In the genomic region with DNA sequence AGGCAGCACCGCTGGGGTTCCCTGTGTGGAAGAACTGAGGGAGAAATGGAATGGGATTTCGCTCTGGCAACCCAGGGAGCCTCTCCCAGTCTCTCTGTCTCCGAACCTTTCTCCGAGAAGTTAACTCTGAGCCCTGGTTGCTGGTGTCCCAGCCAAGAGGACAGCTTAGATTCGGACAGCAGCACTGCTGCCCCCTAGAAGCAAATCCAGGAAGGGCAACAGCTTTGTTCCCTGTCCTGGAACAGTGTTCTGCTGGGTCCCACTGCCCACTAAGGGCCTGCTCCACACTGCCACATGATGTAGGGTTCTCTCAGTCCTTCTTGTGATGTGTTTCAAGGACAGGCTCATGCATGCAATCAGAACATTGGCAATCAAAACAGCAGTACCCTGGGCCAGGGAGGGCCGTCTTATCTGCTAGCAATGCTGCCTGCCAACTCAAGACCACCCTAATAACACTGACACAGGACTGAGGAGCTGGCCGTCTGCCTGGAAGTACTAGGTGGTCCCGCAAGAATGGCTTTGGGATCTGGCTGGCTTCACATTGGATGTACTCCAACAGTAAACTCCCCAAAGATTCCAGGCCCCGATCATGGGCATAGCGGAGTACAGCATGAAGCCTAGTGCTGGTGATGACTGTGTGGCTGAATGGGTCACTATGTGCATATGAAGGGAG, we compare ENCODE assay signal across 20 mouse cellular contexts. TPM values are rescaled to one million over a fixed set of nuclear protein-coding genes. Genes with fewer than 3 reads are reported as not detected.
A peak's percentile ranks its signal among the peaks of the same experiment; 100 is the strongest.
DNase-seq lines count a peak whose midpoint lies in the region; ATAC-seq and TF ChIP-seq lines count a peak whose summit lies in the region.
"Had no signal": no experiment of that assay in that cellular context is flagged by ENCODE, and none has a peak within 500 bp of the region (broad histone marks: within the 10 kb centered on the region; RNA-seq: fewer than 3 reads in every experiment).

No protein-coding gene starts in this region.

- H3K9me3 ChIP-seq in embryonic facial prominence, embryonic 12.5 days, result 0 out of 2 replicates have a peak, but pooled peaks cover 1% of the 10 kb centered on the region
- no peaks in the 10 kb centered on the region for H3K9me3 ChIP-seq in embryonic facial prominence, embryonic 10.5 days
- H3K9me3 ChIP-seq in kidney, postnatal 0 days (replicated peaks; ENCODE audit: low read length), result no peaks in the 10 kb centered on the region
- H3K9me3 ChIP-seq in lung, embryonic 16.5 days (ENCODE audit: control insufficient read depth, low read length), result no peaks in the 10 kb centered on the region
- no peaks in the 10 kb centered on the region for H3K9me3 ChIP-seq in embryonic facial prominence, embryonic 13.5 days
- H3K9me3 ChIP-seq: limb, embryonic 15.5 days; neural tube, embryonic 15.5 days had no signal

- no peak for ATAC-seq in embryonic facial prominence, embryonic 12.5 days (ENCODE audit: insufficient number of reproducible peaks, insufficient read depth, low FRiP score, low TSS enrichment)
- no peak for ATAC-seq in kidney, postnatal 0 days (replicated peaks; ENCODE audit: low FRiP score, low read depth)
- peak; percentile 29; the same call in 1 of the 2 replicates for ATAC-seq in lung, embryonic 16.5 days (ENCODE audit: low read depth)
- 0 out of 2 replicates have a peak, but pooled peaks have one; percentile 16 for ATAC-seq in embryonic facial prominence, embryonic 13.5 days (ENCODE audit: insufficient number of reproducible peaks, insufficient read depth, low FRiP score, low TSS enrichment, low read depth)
- no peak for ATAC-seq in inflammation-experienced regulatory T-cells, adult 6 months

- no peak overlapping the region for H3K4me2 ChIP-seq in embryonic facial prominence, embryonic 12.5 days (replicated peaks)
- H3K4me2 ChIP-seq in kidney, postnatal 0 days (ENCODE audit: low read length), result no peak overlapping the region
- H3K4me2 ChIP-seq in lung, embryonic 16.5 days (ENCODE audit: low read depth, low read length), result no peak overlapping the region
- no peak overlapping the region for H3K4me2 ChIP-seq in embryonic facial prominence, embryonic 13.5 days
- H3K4me2 ChIP-seq: limb, embryonic 15.5 days; neural tube, embryonic 15.5 days had no signal

- H3K9ac ChIP-seq in embryonic facial prominence, embryonic 12.5 days, result 0 out of 2 replicates have a peak overlapping the region, but pooled peaks have one; percentile 15
- no peak overlapping the region for H3K9ac ChIP-seq in kidney, postnatal 0 days (ENCODE audit: low read depth, low read length)
- H3K9ac ChIP-seq in lung, embryonic 16.5 days (ENCODE audit: low read length), result no peak overlapping the region
- no peak overlapping the region for H3K9ac ChIP-seq in embryonic facial prominence, embryonic 13.5 days
- H3K9ac ChIP-seq: limb, embryonic 15.5 days; neural tube, embryonic 15.5 days had no signal

- H3K27me3 ChIP-seq in embryonic facial prominence, embryonic 12.5 days, result peaks cover 58% of the 10 kb centered on the region
- H3K27me3 ChIP-seq in embryonic facial prominence, embryonic 10.5 days (replicated peaks; ENCODE audit: low read depth, poor library complexity, severe bottlenecking), result peaks cover 79% of the 10 kb centered on the region
- peaks cover 27% of the 10 kb centered on the region for H3K27me3 ChIP-seq in kidney, postnatal 0 days (ENCODE audit: insufficient read depth, low read length)
- peaks cover 33% of the 10 kb centered on the region for H3K27me3 ChIP-seq in lung, embryonic 16.5 days (ENCODE audit: control insufficient read depth, insufficient read depth, low read depth, low read length)
- peaks cover 63% of the 10 kb centered on the region for H3K27me3 ChIP-seq in embryonic facial prominence, embryonic 13.5 days

- no peak overlapping the region for H3K27ac ChIP-seq in embryonic facial prominence, embryonic 12.5 days
- H3K27ac ChIP-seq in embryonic facial prominence, embryonic 10.5 days (replicated peaks), result no peak overlapping the region
- no peak overlapping the region for H3K27ac ChIP-seq in kidney, postnatal 0 days
- H3K27ac ChIP-seq in lung, embryonic 16.5 days (ENCODE audit: low read length), result no peak overlapping the region
- no peak overlapping the region for H3K27ac ChIP-seq in embryonic facial prominence, embryonic 13.5 days
- H3K27ac ChIP-seq: heart, adult 2 months; limb, embryonic 15.5 days; neural tube, embryonic 15.5 days had no signal

- WGBS in embryonic facial prominence, embryonic 12.5 days, result 63% methylated on average over 10 of the region's 10 CpGs
- WGBS in embryonic facial prominence, embryonic 10.5 days, result 65% methylated on average over 10 of the region's 10 CpGs
- 71% methylated on average over 10 of the region's 10 CpGs for WGBS in kidney, postnatal 0 days
- 51% methylated on average over 10 of the region's 10 CpGs for WGBS in lung, embryonic 16.5 days
- 61% methylated on average over 10 of the region's 10 CpGs for WGBS in embryonic facial prominence, embryonic 13.5 days

- DNase-seq in embryonic facial prominence, embryonic 10.5 days (ENCODE audit: low spot score), result no peak
- no peak for DNase-seq in kidney, postnatal 0 days (ENCODE audit: low spot score)
- DNase-seq in kidney, postnatal 10 days, result no peak
- DNase-seq in lung, postnatal 14 days, result no peak
- DNase-seq: adrenal gland, postnatal 14 days; B cell, adult 2 months; heart, adult 2 months; heart, postnatal 10 days; layer of hippocampus, postnatal 36 days; right cerebral cortex, adult 18-20 months had no signal

- H3K4me3 ChIP-seq in embryonic facial prominence, embryonic 12.5 days, result no peak overlapping the region
- no peak overlapping the region for H3K4me3 ChIP-seq in embryonic facial prominence, embryonic 10.5 days
- no peak overlapping the region for H3K4me3 ChIP-seq in kidney, postnatal 0 days (replicated peaks; ENCODE audit: low read depth, low read length)
- no peak overlapping the region for H3K4me3 ChIP-seq in lung, embryonic 16.5 days (ENCODE audit: low read length)
- H3K4me3 ChIP-seq in embryonic facial prominence, embryonic 13.5 days, result no peak overlapping the region
- H3K4me3 ChIP-seq: heart, adult 2 months; limb, embryonic 15.5 days; neural tube, embryonic 15.5 days had no signal

- no peaks in the 10 kb centered on the region for H3K36me3 ChIP-seq in embryonic facial prominence, embryonic 12.5 days
- H3K36me3 ChIP-seq in embryonic facial prominence, embryonic 10.5 days (replicated peaks), result no peaks in the 10 kb centered on the region
- H3K36me3 ChIP-seq in kidney, postnatal 0 days (ENCODE audit: insufficient read depth, low read length), result no peaks in the 10 kb centered on the region
- no peaks in the 10 kb centered on the region for H3K36me3 ChIP-seq in lung, embryonic 16.5 days (ENCODE audit: control insufficient read depth, insufficient read depth, low read length)
- H3K36me3 ChIP-seq in embryonic facial prominence, embryonic 13.5 days, result no peaks in the 10 kb centered on the region
- H3K36me3 ChIP-seq: G1E; limb, embryonic 15.5 days; neural tube, embryonic 15.5 days had no signal

- H3K4me1 ChIP-seq in embryonic facial prominence, embryonic 12.5 days, result peaks cover 21% of the 10 kb centered on the region; the same call in 1 of the 2 replicates
- H3K4me1 ChIP-seq in embryonic facial prominence, embryonic 10.5 days, result peaks cover 30% of the 10 kb centered on the region
- H3K4me1 ChIP-seq in kidney, postnatal 0 days (replicated peaks; ENCODE audit: insufficient read depth, low read length), result 0 out of 2 replicates have a peak, but pooled peaks cover 11% of the 10 kb centered on the region
- peaks cover 15% of the 10 kb centered on the region for H3K4me1 ChIP-seq in lung, embryonic 16.5 days (replicated peaks; ENCODE audit: control insufficient read depth, insufficient read depth, low read length)
- H3K4me1 ChIP-seq in embryonic facial prominence, embryonic 13.5 days, result peaks cover 45% of the 10 kb centered on the region

- peak; percentile 27; the same call in 1 of the 2 replicates for TF ChIP-seq CTCF in kidney, postnatal 0 days (IDR thresholded peaks at IDR 0.05; ENCODE audit: low read depth)

RNA-seq across cellular contexts. Expression of gene Slc25a48, which starts 2.4 kb away (rescaled TPM):
- polyA plus RNA-seq in embryonic facial prominence, embryonic 12.5 days (2016; fragmentation: Nextera tagmentation; extraction: Ambion mirVana), result 0.05 and 0.19 TPM in 2 replicates
- polyA plus RNA-seq in embryonic facial prominence, embryonic 10.5 days (2016; fragmentation: Nextera tagmentation; extraction: Ambion mirVana), result not detected in 2 replicates
- polyA plus RNA-seq in kidney, postnatal 0 days (2015; fragmentation: Nextera tagmentation; extraction: Ambion mirVana), result 0.79 and 0.94 TPM in 2 replicates
- polyA plus RNA-seq in lung, embryonic 16.5 days (2015; fragmentation: Nextera tagmentation; extraction: Ambion mirVana), result 0.08 and 0.11 TPM in 2 replicates
- polyA plus RNA-seq in embryonic facial prominence, embryonic 13.5 days (2015; fragmentation: Nextera tagmentation; extraction: Ambion mirVana), result 0.32 and 0.42 TPM in 2 replicates
- polyA plus RNA-seq in inflammation-experienced regulatory T-cells, adult 6 months (2017; shearing (Covaris generic)), result not detected
- polyA plus RNA-seq: G1E had no signal

RNA-seq across cellular contexts. Expression of gene Gm3045, which starts 9.4 kb away (rescaled TPM):
- not detected in 2 replicates for polyA plus RNA-seq in embryonic facial prominence, embryonic 12.5 days (2016; fragmentation: Nextera tagmentation; extraction: Ambion mirVana)
- polyA plus RNA-seq in embryonic facial prominence, embryonic 10.5 days (2016; fragmentation: Nextera tagmentation; extraction: Ambion mirVana), result not detected in 2 replicates
- not detected in 2 replicates for polyA plus RNA-seq in kidney, postnatal 0 days (2015; fragmentation: Nextera tagmentation; extraction: Ambion mirVana)
- polyA plus RNA-seq in lung, embryonic 16.5 days (2015; fragmentation: Nextera tagmentation; extraction: Ambion mirVana), result not detected in 2 replicates
- not detected in 2 replicates for polyA plus RNA-seq in embryonic facial prominence, embryonic 13.5 days (2015; fragmentation: Nextera tagmentation; extraction: Ambion mirVana)
- polyA plus RNA-seq in inflammation-experienced regulatory T-cells, adult 6 months (2017; shearing (Covaris generic)), result not detected
- polyA plus RNA-seq: G1E; heart, adult 2 months; intestine, embryonic 14.5 days; neural tube, embryonic 15.5 days; spleen, adult 2 months had no signal

RNA-seq across cellular contexts. Expression of gene Il9, which starts 46.3 kb away (rescaled TPM):
- polyA plus RNA-seq in embryonic facial prominence, embryonic 12.5 days (2016; fragmentation: Nextera tagmentation; extraction: Ambion mirVana), result not detected in 2 replicates
- polyA plus RNA-seq in embryonic facial prominence, embryonic 10.5 days (2016; fragmentation: Nextera tagmentation; extraction: Ambion mirVana), result not detected in 2 replicates
- not detected in 2 replicates for polyA plus RNA-seq in kidney, postnatal 0 days (2015; fragmentation: Nextera tagmentation; extraction: Ambion mirVana)
- polyA plus RNA-seq in lung, embryonic 16.5 days (2015; fragmentation: Nextera tagmentation; extraction: Ambion mirVana), result not detected in 2 replicates
- not detected in 2 replicates for polyA plus RNA-seq in embryonic facial prominence, embryonic 13.5 days (2015; fragmentation: Nextera tagmentation; extraction: Ambion mirVana)
- not detected for polyA plus RNA-seq in inflammation-experienced regulatory T-cells, adult 6 months (2017; shearing (Covaris generic))
- polyA plus RNA-seq: G1E; heart, adult 2 months; intestine, embryonic 14.5 days; limb, embryonic 15.5 days; neural tube, embryonic 15.5 days; spleen, adult 2 months; urinary bladder, adult 2 months had no signal

Comparison
In these comparisons a context has a peak if more than half of its experiments do, and no peak if none do; other contexts are left out.
1. ATAC-seq: peak in lung, embryonic 16.5 days (single experiment) and embryonic facial prominence, embryonic 13.5 days (single experiment); none in embryonic facial prominence, embryonic 12.5 days (single experiment), kidney, postnatal 0 days (single experiment) and inflammation-experienced regulatory T-cells, adult 6 months (single experiment).